Mouse (Mus musculus) c-Kit-negative CD71-positive TER-119-positive erythroid progenitor cells, embryonic 14.5 days (primary cell): ENCODE measurements around the gene Appbp2.

Experiments
- DNase-seq: peaks from one replicate; pipeline ENCODE4 v3.0.0-alpha.2; 2013; ENCODE audit warnings: low read depth, low spot score

Appbp2 gene

GRCm38 (mm10) chr11:85234990-85235841 lies at the start of gene Appbp2:
Gene Appbp2 (minus strand): TSS chr11:85235130.
- DNase-seq: peak; percentile 82

DNA sequence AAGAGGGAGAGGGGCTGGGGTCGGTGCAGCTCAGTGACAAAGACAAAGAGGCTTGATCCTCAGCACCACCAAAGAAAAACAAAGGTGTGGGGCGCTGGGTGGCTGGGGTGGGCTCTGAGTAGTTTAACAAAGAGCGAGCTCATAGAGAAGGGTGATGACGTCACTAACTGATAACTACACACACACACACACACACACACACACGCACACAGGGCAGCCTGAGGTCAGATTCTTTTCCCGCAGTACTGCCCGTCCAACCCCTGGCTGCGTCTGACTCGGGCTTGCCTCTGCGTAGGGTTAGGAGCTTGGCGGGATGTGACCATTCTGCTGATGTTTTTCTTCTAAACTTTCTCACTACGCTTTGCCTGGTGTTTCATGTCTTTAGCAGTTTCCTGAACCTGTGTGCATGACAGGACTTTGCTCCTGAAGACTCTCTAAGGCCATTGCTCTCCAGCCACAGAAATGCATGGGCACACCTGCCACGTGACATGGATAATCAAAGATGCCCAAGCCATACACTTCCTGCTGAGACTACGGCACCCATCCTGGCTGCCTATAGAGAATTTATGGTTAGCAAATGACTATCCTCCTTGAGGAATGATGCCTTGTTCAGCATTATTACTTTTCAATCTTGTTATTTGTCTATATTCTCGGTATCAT lies 46.4 kb upstream of the Appbp2 start:
- DNase-seq: no peak

GRCm38 (mm10) chr11:85278175-85278574 lies 43.2 kb upstream of the Appbp2 start:
- DNase-seq: no peak

GRCm38 (mm10) chr11:85277609-85278008 lies 42.7 kb upstream of the Appbp2 start:
- DNase-seq: no peak

DNA sequence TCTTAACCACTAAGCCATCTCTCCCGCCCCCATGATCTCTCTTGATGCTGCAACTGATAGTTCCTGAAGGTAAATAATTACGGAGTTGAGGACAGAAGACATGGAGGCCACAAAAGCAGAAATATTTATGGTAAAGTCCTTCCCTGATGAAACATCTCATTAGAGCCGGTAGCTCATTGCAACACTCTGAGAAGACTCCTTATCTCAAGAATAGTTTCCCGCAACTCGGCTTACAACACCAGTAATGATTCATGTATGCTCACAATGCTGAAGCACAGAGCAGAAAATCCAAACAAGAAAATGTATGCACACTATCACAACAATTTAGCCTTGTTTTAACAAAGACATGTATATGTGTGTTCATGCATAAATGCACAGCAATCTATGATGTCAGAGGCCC lies 40.2 kb upstream of the Appbp2 start:
- no peak for DNase-seq

GRCm38 (mm10) chr11:85273299-85273698 lies 38.4 kb upstream of the Appbp2 start:
- DNase-seq: no peak

- peak; percentile 66 for DNase-seq
Observed at GRCm38 (mm10) chr11:85270631-85271030, 35.7 kb upstream of the Appbp2 start.

- DNase-seq: no peak
Observed at GRCm38 (mm10) chr11:85267393-85267792, 32.5 kb upstream of the Appbp2 start.

GRCm38 (mm10) chr11:85264635-85265034 lies 29.7 kb upstream of the Appbp2 start:
- DNase-seq: no peak

DNA sequence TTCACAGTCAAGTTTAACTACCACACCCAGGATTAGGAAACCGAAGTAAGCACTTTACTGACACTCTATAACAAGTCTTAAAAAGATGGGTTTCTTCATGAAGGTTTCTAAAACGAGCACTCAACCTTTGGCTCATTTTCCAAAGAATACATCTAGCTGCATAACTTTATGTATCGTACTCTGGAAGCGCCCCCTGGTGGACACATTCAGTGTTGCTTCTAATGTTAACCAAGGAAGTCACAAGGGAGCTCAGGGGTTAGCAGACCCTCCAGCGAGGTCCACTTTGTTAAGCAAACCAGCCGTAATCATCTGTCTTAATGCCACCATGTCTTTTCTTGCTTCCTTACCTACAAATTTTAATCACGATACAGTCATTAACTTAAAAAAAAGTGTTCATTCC lies 26.3 kb upstream of the Appbp2 start:
- DNase-seq: peak; percentile 64

DNA sequence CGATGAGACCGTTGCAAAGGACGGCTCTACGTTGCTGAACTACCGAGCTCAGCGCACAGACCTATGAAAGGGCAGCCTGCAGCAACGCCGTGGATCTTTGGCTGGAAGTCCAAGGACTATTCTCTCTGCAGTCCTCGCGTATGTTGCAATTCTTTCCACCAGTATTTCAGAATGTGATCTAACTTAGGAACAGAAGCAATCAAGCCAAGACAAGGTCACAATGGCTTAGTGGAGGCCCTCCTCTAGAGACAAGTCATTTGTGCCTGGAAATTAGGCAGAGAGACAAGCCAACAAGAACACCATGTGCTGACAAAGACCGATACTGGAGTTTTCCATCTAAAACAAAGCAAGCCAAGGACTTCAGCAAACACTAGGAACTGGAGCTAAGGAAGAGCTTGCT lies 24.0 kb upstream of the Appbp2 start:
- no peak for DNase-seq

- no peak for DNase-seq
Observed at GRCm38 (mm10) chr11:85255471-85256027, 20.6 kb upstream of the Appbp2 start.

- no peak for DNase-seq
Observed at GRCm38 (mm10) chr11:85253641-85254040, 18.7 kb upstream of the Appbp2 start.

GRCm38 (mm10) chr11:85253006-85253405 lies 18.1 kb upstream of the Appbp2 start:
- DNase-seq: no peak

DNA sequence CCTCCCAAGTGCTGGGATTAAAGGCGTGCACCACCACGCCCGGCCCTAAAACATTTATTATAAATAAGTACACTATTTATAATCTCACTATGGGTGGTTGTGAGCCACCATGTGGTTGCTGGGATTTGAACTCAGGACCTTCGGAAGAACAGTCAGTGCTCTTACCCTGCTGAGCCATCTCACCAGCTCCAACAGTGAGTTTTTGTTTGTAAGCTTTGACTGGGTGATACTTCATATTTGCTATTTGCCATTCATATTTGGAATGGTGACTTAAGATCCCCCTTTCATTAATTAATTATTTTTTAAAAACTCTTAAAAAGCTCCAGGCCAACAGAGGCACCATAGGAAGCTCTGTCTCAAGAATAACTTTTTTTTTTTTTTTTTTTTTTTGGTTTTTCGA lies 17.0 kb upstream of the Appbp2 start:
- DNase-seq: no peak

GRCm38 (mm10) chr11:85250467-85250866 lies 15.5 kb upstream of the Appbp2 start:
- no peak for DNase-seq

GRCm38 (mm10) chr11:85249338-85249737 lies 14.4 kb upstream of the Appbp2 start:
- DNase-seq: no peak

DNA sequence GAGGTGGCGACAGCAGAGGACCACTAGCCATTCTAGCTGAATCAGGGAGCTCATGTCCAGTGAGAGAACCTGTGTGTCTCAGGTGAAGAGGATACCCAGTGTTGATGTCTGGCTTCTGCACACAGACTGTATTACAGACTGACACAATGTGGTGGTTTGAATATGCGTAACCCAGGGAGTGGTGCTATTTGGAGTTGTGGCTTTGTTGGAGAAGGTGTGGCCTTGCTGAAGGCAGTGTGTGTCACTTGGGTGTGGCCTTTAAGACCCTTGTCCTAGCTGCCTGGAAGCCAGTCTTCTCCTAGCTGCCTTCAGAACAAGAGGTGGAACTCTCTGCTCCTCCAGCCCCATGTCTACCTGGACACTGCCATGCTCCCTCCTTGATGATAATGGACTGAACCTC lies 13.2 kb upstream of the Appbp2 start:
- no peak for DNase-seq

DNA sequence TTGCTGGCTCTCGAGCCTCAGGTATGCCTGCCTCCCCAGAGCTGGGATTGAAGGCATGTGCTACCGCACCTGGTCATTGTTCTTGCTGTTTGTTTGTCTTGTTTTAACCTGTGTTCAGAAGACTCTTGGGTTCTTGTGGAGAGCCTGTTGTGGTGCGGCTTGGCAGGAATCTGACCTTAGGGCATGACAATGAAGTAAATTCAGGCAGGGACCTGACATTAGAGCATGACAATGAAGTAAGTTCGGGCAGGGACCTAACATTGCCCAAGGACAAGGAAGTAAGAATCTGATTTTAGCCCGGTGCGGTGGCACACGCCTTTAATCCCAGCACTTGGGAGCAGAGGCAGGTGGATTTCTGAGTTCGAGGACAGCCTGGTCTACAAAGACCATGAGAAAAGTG lies 6.3 kb upstream of the Appbp2 start:
- DNase-seq: no peak

- no peak for DNase-seq
Observed at GRCm38 (mm10) chr11:85240211-85240610, 5.3 kb upstream of the Appbp2 start.

GRCm38 (mm10) chr11:85234363-85234989 lies 454 bp downstream of the Appbp2 start:
- DNase-seq: peak; percentile 72

- DNase-seq: peak; percentile 9
Observed at GRCm38 (mm10) chr11:85233676-85234210, 1.2 kb downstream of the Appbp2 start.
